Mouse (Mus musculus): Measurements from ENCODE around the gene Smco3.

GRCm38 (mm10) chr6:136855183-136855582, 19.9 kb upstream of the Smco3 start:
- no peak for TF ChIP-seq CTCF (IDR thresholded peaks at IDR 0.05; ENCODE audit: extremely low read depth, insufficient read depth, insufficient read length, insufficient replicate concordance)
- TF ChIP-seq POLR2A (IDR thresholded peaks at IDR 0.05; ENCODE audit: low read depth, low read length) = no peak

All from spleen, adult 2 months (tissue).